Mouse (Mus musculus) midbrain, postnatal 0 days (tissue): ENCODE data around the gene Elavl1. TPM values are rescaled to one million over a fixed set of nuclear protein-coding genes. Genes with fewer than 3 reads are reported as not detected.

Source experiments
- ATAC-seq: fragments of 200-750 bp; cut with Nextera tagmentation; 2 replicates; pipeline ENCODE4 v1.8.0; 2017; ENCODE audit warnings: moderate number of reproducible peaks, mild to moderate bottlenecking, moderate TSS enrichment, moderate library complexity; ENCODE audit not compliant: low FRiP score
- DNase-seq: peaks from one replicate; pipeline ENCODE4 v3.0.0-alpha.2; 2015; ENCODE audit warnings: low spot score
- H3K27ac ChIP-seq: fragments of 300-500 bp; sonication (generic); 2 replicates; pipeline ENCODE4 v1.5.1; 2014; ENCODE audit warnings: low read depth, mild to moderate bottlenecking, low read length, mixed read lengths
- H3K27me3 ChIP-seq: fragments of 300-500 bp; sonication (generic); 2 replicates; pipeline ENCODE4 v1.6.1; 2014; ENCODE audit warnings: low read length, control low read depth, mixed read lengths; ENCODE audit not compliant: insufficient read depth
- H3K36me3 ChIP-seq: fragments of 300-500 bp; sonication (generic); 2 replicates; pipeline ENCODE4 v1.6.1; 2014; ENCODE audit warnings: low read length, control low read depth, mixed read lengths; ENCODE audit not compliant: insufficient read depth
- H3K4me1 ChIP-seq: fragments of 300-500 bp; sonication (generic); 2 replicates; pipeline ENCODE4 v1.6.1; 2014; ENCODE audit warnings: mild to moderate bottlenecking, control low read depth, antibody characterized with exemption, low read length, mixed read lengths; ENCODE audit not compliant: insufficient read depth
- H3K4me2 ChIP-seq: fragments of 300-500 bp; sonication (generic); 2 replicates; pipeline ENCODE4 v1.6.1; 2014; ENCODE audit warnings: low read depth, mild to moderate bottlenecking, low read length, mixed read lengths; ENCODE audit not compliant: poor library complexity, severe bottlenecking
- H3K4me3 ChIP-seq: fragments of 300-500 bp; sonication (generic); 2 replicates; pipeline ENCODE4 v1.5.1; 2014; ENCODE audit warnings: low read depth, mild to moderate bottlenecking, low read length, moderate library complexity
- H3K9ac ChIP-seq: fragments of 300-500 bp; sonication (generic); replicated peaks from 2 replicates; pipeline ENCODE4 v1.6.1; 2014; ENCODE audit warnings: mild to moderate bottlenecking, low read length, moderate library complexity, mixed read lengths; ENCODE audit not compliant: poor library complexity, severe bottlenecking
- H3K9me3 ChIP-seq: fragments of 300-500 bp; sonication (generic); 2 replicates; pipeline ENCODE4 v1.6.1; 2016; ENCODE audit warnings: low read length, control low read depth
- CTCF ChIP-seq: IDR thresholded peaks from 2 replicates; pipeline ENCODE4 v1.5.1; 2016; ENCODE audit warnings: antibody characterized with exemption, mild to moderate bottlenecking
- WGBS: fragments of 180-500 bp; shearing (Covaris S2); extraction: QIAGEN DNeasy Blood & Tissue Kit; methylation state at CpG from one replicate; pipeline ENCODE4 v1.1.7; 2014; 5-methylcytosine and 5-hydroxymethylcytosine counted together
- polyA plus RNA-seq: library from polyadenylated mRNA; unstranded; fragments of >200 nt; fragmentation: Nextera tagmentation; extraction: Ambion mirVana; gene quantifications from 2 replicates; pipeline ENCODE4 v1.2.1, GENCODE M21; 2015
- total RNA-seq: library from RNA; depleted of rRNA; stranded (reverse); fragments of >200 nt; gene quantifications from 2 replicates; pipeline ENCODE4 v1.2.3, GENCODE M21; 2014

Gene Elavl1
- total and polyA plus RNA-seq, 2 experiments from 2014 or later: 54.3 to 70.6 TPM

- peak within 1 kb of the TSS; percentile 77 for H3K4me2 ChIP-seq
- under 1% methylated on average over 39 of the region's 39 CpGs for WGBS
- H3K9me3 ChIP-seq: no peaks in the 10 kb centered on the region
- peak within 1 kb of the TSS; percentile 82 for H3K27ac ChIP-seq
- peak; percentile 98 for ATAC-seq
- H3K9ac ChIP-seq: peak within 1 kb of the TSS; percentile 75
- TF ChIP-seq CTCF: no peak
- H3K4me1 ChIP-seq: peaks cover 6% of the 10 kb centered on the region
- DNase-seq: peak; percentile 98
- H3K27me3 ChIP-seq: no peaks in the 10 kb centered on the region
- H3K36me3 ChIP-seq: 0 out of 2 replicates have a peak, but pooled peaks cover 9% of the 10 kb centered on the region
- H3K4me3 ChIP-seq: peak within 1 kb of the TSS; percentile 76
These were observed 49.7 kb downstream of the Elavl1 start, which contains the start of gene Timm44 for GRCm38 (mm10) chr8:4275275-4276110. TSS of gene Timm44 (minus strand) at chr8:4275913.

GRCm38 (mm10) chr8:4269609-4270008, 55.6 kb downstream of the Elavl1 start:
- H3K27ac ChIP-seq: no peak overlapping the region
- DNase-seq (no peak), ATAC-seq (no peak)
- no peak overlapping the region for H3K9ac ChIP-seq
- no peaks in the 10 kb centered on the region for H3K27me3 ChIP-seq
- H3K4me1 ChIP-seq: no peaks in the 10 kb centered on the region; the same call in 1 of the 2 replicates
- H3K9me3 ChIP-seq: no peaks in the 10 kb centered on the region
- 94% methylated on average over 6 of the region's 6 CpGs for WGBS
- H3K4me2 ChIP-seq: no peak overlapping the region
- H3K4me3 ChIP-seq: no peak overlapping the region
- TF ChIP-seq CTCF: no peak
- peaks cover 61% of the 10 kb centered on the region for H3K36me3 ChIP-seq

GRCm38 (mm10) chr8:4267627-4268026, 57.6 kb downstream of the Elavl1 start:
- Histone ChIP-seq H3K27ac (no peak overlapping the region), H3K9ac (no peak overlapping the region), H3K4me3 (no peak overlapping the region), H3K9me3 (no peaks in the 10 kb centered on the region), H3K27me3 (no peaks in the 10 kb centered on the region), H3K4me1 (no peaks in the 10 kb centered on the region), H3K4me2 (no peak overlapping the region), H3K36me3 (peaks cover 72% of the 10 kb centered on the region)
- 72% methylated on average over 15 of the region's 15 CpGs for WGBS
- peak; percentile 55 for TF ChIP-seq CTCF
- no peak for DNase-seq
- no peak for ATAC-seq

GRCm38 (mm10) chr8:4265160-4265914, 59.9 kb downstream of the Elavl1 start:
- Histone ChIP-seq H3K4me3 (no peak overlapping the region), H3K9ac (no peak overlapping the region), H3K27me3 (no peaks in the 10 kb centered on the region), H3K4me2 (no peak overlapping the region), H3K4me1 (no peaks in the 10 kb centered on the region), H3K36me3 (peaks cover 81% of the 10 kb centered on the region), H3K9me3 (no peaks in the 10 kb centered on the region), H3K27ac (no peak overlapping the region)
- DNase-seq (no peak), ATAC-seq (no peak)
- 93% methylated on average over 15 of the region's 15 CpGs for WGBS
- TF ChIP-seq CTCF: no peak

- Histone ChIP-seq H3K9me3 (no peaks in the 10 kb centered on the region), H3K36me3 (peaks cover 70% of the 10 kb centered on the region), H3K27me3 (no peaks in the 10 kb centered on the region), H3K4me2 (no peak overlapping the region), H3K4me1 (no peaks in the 10 kb centered on the region), H3K9ac (no peak overlapping the region), H3K27ac (no peak overlapping the region), H3K4me3 (no peak overlapping the region)
- 91% methylated on average over 8 of the region's 8 CpGs for WGBS
- no peak for DNase-seq
- ATAC-seq: no peak
- no peak for TF ChIP-seq CTCF
These were observed 62.0 kb downstream of the Elavl1 start for GRCm38 (mm10) chr8:4263105-4263791.
